Mouse (Mus musculus) limb, embryonic 14.5 days (tissue): Measurements from ENCODE around the gene Brca1. TPM values are rescaled to one million over a fixed set of nuclear protein-coding genes. Genes with fewer than 3 reads are reported as not detected.

Source experiments
- ATAC-seq: fragments of 200-750 bp; cut with Nextera tagmentation; 2 replicates; pipeline ENCODE4 v1.8.0; 2017; ENCODE audit warnings: low read depth, moderate number of reproducible peaks, moderate TSS enrichment; ENCODE audit not compliant: low FRiP score
- DNase-seq: peaks from one replicate; pipeline ENCODE4 v3.0.0-alpha.2; 2015; ENCODE audit warnings: low spot score
- H3K27ac ChIP-seq: fragments of 300-500 bp; sonication (generic); replicated peaks from 2 replicates; pipeline ENCODE4 v1.5.1; 2014; ENCODE audit warnings: low read depth, mild to moderate bottlenecking, low read length, moderate library complexity, mixed read lengths
- H3K27me3 ChIP-seq: fragments of 300-500 bp; sonication (generic); 2 replicates; pipeline ENCODE4 v1.6.1; 2014; ENCODE audit warnings: low read length, mixed read lengths; ENCODE audit not compliant: control insufficient read depth, insufficient read depth
- H3K36me3 ChIP-seq: fragments of 300-500 bp; sonication (generic); 2 replicates; pipeline ENCODE4 v1.6.1; 2014; ENCODE audit warnings: mild to moderate bottlenecking, low read length, moderate library complexity, mixed read lengths; ENCODE audit not compliant: control insufficient read depth, insufficient read depth
- H3K4me1 ChIP-seq: fragments of 300-500 bp; sonication (generic); 2 replicates; pipeline ENCODE4 v1.6.1; 2014; ENCODE audit warnings: antibody characterized with exemption, low read length, mixed read lengths; ENCODE audit not compliant: control insufficient read depth, insufficient read depth
- H3K4me2 ChIP-seq: fragments of 300-500 bp; sonication (generic); replicated peaks from 2 replicates; pipeline ENCODE4 v1.6.1; 2014; ENCODE audit warnings: low read depth, mild to moderate bottlenecking, low read length, moderate library complexity; ENCODE audit not compliant: severe bottlenecking
- H3K4me3 ChIP-seq: fragments of 300-500 bp; sonication (generic); replicated peaks from 2 replicates; pipeline ENCODE4 v1.5.1; 2014; ENCODE audit warnings: low read length
- H3K9ac ChIP-seq: fragments of 300-500 bp; sonication (generic); 2 replicates; pipeline ENCODE4 v1.6.1; 2014; ENCODE audit warnings: mild to moderate bottlenecking, low read depth, low read length, moderate library complexity; ENCODE audit not compliant: severe bottlenecking
- H3K9me3 ChIP-seq: fragments of 300-500 bp; sonication (generic); 2 replicates; pipeline ENCODE4 v1.6.1; 2016; ENCODE audit warnings: low read length; ENCODE audit not compliant: control insufficient read depth
- POLR2A ChIP-seq: fragments of 200-500 bp; IDR thresholded peaks from 2 replicates; pipeline ENCODE4 v1.8.0; 2012; ENCODE audit warnings: inconsistent platforms, mild to moderate bottlenecking, moderate library complexity, borderline replicate concordance; ENCODE audit not compliant: insufficient read depth, insufficient read length; ENCODE audit errors: extremely low read depth
- WGBS: fragments of 180-500 bp; shearing (Covaris S2); extraction: QIAGEN DNeasy Blood & Tissue Kit; methylation state at CpG from one replicate; pipeline ENCODE4 v1.1.7; 2014; 5-methylcytosine and 5-hydroxymethylcytosine counted together
- polyA plus RNA-seq, 2 experiments: library from polyadenylated mRNA; depleted of rRNA in 1 of 2; stranded (reverse) in 1 of 2; unstranded in 1 of 2; fragments of >200 nt; fragmentation: Nextera tagmentation in 1 of 2; extraction: Ambion mirVana in 1 of 2; gene quantifications; 2 replicates each; pipeline versions ENCODE4 v1.2.1 to v1.2.3; 2012 to 2014

Brca1 gene
- polyA plus RNA-seq, 2 experiments, result 9.9 to 11.6 TPM

DNA sequence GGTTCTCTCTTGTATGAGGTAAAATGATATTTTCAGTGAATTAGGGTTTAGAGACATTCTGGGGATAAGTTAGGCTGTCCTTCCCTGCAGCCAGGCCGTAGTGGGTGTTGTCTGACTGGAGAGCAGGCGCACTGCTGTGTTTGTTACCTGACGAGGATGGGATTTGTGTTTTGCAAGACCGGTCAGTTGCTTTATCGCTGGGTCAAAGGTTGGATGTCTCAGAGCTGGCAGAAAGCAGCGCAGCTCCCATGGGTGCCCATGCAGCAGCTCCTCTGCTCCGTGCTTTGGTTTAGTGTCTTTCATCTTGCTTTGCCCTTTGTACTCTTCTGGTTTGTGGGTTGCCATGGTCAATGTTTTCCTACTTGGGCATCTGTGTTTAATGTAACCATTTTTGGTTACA is 4.8 kb upstream of the Brca1 start:
- ATAC-seq, result no peak
- 92% methylated on average over 7 of the region's 7 CpGs for WGBS
- H3K4me1 ChIP-seq, result peaks cover 13% of the 10 kb centered on the region
- no peak overlapping the region for H3K9ac ChIP-seq
- H3K4me3 ChIP-seq, result no peak overlapping the region
- H3K36me3 ChIP-seq, result peaks cover 58% of the 10 kb centered on the region
- no peak overlapping the region for H3K4me2 ChIP-seq
- H3K27ac ChIP-seq, result no peak overlapping the region
- no peak for TF ChIP-seq POLR2A
- no peak for DNase-seq
- no peaks in the 10 kb centered on the region for H3K27me3 ChIP-seq
- H3K9me3 ChIP-seq, result no peaks in the 10 kb centered on the region

DNA sequence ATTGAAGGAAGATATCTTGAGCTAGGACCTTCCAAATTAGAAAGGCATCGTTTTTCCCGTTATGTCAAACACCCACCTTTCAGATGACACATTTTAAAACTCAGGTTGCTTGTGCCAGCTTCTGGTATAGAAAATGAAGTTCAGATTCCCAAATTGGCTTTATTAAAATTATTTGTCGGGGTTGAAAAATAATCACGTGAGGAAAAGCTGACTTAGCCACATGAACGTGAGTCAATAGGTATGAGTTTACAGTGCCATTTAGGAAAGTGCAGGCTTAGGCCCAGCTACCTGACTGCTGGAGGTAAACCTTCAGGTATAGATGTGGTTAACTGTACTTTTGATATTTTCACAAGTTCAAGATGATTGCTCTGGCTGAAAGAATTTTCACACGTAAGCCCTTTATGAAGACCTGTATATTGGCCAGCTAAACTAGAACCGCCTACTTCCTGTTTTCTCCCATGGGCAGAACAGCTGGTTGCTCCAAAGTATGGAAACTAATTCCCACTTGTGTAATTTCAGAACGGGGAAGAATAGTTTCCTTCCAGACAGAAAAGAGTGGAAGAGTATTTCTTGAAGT is 1.7 kb upstream of the Brca1 start:
- Histone ChIP-seq H3K4me3 (peak overlapping the region; percentile 68), H3K27me3 (no peaks in the 10 kb centered on the region), H3K9me3 (no peaks in the 10 kb centered on the region), H3K4me2 (peak overlapping the region; percentile 57), H3K9ac (peak overlapping the region; percentile 81), H3K27ac (peak overlapping the region; percentile 85), H3K36me3 (peaks cover 35% of the 10 kb centered on the region), H3K4me1 (peaks cover 19% of the 10 kb centered on the region)
- DNase-seq (peak; percentile 36), ATAC-seq (no peak)
- WGBS, result 13% methylated on average over 8 of the region's 8 CpGs
- no peak for TF ChIP-seq POLR2A

DNA sequence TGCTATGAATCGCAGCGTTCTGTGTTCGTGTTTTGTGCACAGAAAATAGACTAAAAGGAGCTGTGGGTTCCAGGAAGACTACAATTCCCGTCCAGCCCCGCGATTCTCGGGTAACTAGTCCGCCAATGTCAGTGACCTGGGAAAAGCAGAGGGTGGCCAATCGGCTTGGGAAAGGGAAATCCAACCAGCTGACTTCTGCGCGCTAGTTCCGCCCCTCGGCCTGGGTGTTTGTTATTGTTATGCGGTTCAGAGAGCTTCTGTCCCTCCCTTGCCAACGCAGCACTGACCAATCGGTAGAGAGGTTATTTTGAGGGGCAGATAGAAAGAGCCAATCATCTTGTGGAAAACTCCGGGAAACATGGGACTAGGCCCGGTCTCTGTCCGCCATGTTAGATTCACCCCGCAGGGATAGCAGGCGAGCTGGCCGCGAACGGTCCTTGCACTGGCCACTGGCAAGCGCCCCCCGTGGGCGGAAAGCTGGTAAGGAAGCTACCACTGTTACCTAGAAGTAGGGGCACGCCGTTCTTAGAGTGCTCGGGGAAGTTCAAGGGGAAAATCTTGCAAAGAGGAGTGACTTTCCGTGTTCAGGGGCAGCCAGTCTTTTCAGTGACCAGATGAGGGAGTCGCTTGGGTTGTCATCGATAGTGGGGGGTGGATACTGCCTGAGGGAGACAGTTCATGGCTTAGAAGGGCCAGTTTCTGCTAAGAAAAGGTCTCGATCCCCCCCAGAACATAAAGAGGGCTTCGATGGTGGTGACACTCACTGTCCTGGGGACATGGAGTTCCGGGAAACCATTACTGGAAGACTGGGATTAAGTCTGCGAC is 933 bp upstream of the Brca1 start:
- peak; percentile 86; the same call in 1 of the 2 replicates for TF ChIP-seq POLR2A
- WGBS, result 0% methylated on average over 37 of the region's 37 CpGs
- no peaks in the 10 kb centered on the region for H3K9me3 ChIP-seq
- peak overlapping the region; percentile 93 for H3K27ac ChIP-seq
- peaks cover 30% of the 10 kb centered on the region for H3K36me3 ChIP-seq
- ATAC-seq (peak; percentile 97), DNase-seq (peak; percentile 99)
- H3K4me2 ChIP-seq, result peak overlapping the region; percentile 57
- H3K4me1 ChIP-seq, result peaks cover 19% of the 10 kb centered on the region
- H3K4me3 ChIP-seq, result peak overlapping the region; percentile 68
- no peaks in the 10 kb centered on the region for H3K27me3 ChIP-seq
- H3K9ac ChIP-seq, result peak overlapping the region; percentile 81

DNA sequence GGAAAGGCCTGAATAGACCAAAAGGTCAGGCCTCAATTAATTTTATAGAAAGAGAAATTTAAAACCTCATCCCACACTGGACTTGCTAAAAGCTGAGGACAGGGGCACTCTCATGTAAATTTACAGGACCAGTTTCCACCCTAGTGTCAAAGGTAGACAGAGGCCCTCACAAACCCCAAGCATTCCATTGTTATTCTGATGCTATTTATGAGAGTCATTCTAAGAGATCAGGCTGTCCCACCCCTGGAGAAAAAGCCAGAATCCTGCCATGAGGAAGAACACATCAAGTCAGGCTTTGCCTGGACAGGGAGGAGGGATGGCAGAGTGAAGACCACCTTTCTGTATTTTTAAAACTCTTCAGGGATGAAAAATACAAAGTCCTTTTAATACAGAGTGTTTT is 3.2 kb downstream of the Brca1 start:
- H3K27ac ChIP-seq, result no peak overlapping the region
- peaks cover 17% of the 10 kb centered on the region; the same call in 1 of the 2 replicates for H3K36me3 ChIP-seq
- H3K4me2 ChIP-seq, result no peak overlapping the region
- peaks cover 7% of the 10 kb centered on the region for H3K4me1 ChIP-seq
- H3K27me3 ChIP-seq, result no peaks in the 10 kb centered on the region
- DNase-seq (no peak), ATAC-seq (no peak)
- no peak for TF ChIP-seq POLR2A
- no peak overlapping the region for H3K4me3 ChIP-seq
- H3K9me3 ChIP-seq, result no peaks in the 10 kb centered on the region
- H3K9ac ChIP-seq, result no peak overlapping the region

DNA sequence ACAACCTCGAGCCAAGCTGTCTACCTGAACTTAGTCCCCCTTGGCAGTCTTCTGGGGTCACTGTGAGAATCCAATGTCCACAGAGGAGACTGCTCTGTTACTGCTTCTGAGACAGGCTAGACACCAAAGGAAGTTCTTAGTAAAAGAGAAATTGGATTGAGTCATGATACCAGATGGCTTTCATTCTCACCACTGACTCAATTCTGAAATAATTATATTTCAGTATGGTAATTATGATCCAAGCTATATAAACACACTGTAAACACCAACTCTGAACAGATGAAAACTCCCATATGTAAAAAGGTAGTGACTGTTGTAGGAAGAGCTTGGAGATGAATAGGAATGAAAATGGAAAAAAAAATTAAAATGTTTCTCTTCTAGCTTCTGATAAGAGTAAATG is 7.6 kb downstream of the Brca1 start:
- Histone ChIP-seq H3K27me3 (no peaks in the 10 kb centered on the region), H3K36me3 (peaks cover 27% of the 10 kb centered on the region; the same call in 1 of the 2 replicates), H3K9ac (no peak overlapping the region), H3K27ac (no peak overlapping the region), H3K4me2 (no peak overlapping the region), H3K9me3 (no peaks in the 10 kb centered on the region), H3K4me3 (no peak overlapping the region), H3K4me1 (no peaks in the 10 kb centered on the region)
- DNase-seq (no peak), ATAC-seq (no peak)
- WGBS, result 68% methylated on average over 1 of the region's 1 CpGs
- TF ChIP-seq POLR2A, result no peak
